Mouse (Mus musculus) heart, adult 2 months (tissue): ENCODE measurements around the gene Itga3. TPM values are rescaled to one million over a fixed set of nuclear protein-coding genes. Genes with fewer than 3 reads are reported as not detected.
A peak's percentile ranks its signal among the peaks of the same experiment; 100 is the strongest.

Experiments
- DNase-seq, 2 experiments: peaks; one replicate each; pipeline ENCODE4 v3.0.0; 2021
- H3K27ac ChIP-seq: fragments of 200-600 bp; 2 replicates; pipeline ENCODE4 v1.8.1; 2022
- H3K27me3 ChIP-seq: fragments of 200-500 bp; 2 replicates; pipeline ENCODE4 v1.6.1; 2012; ENCODE audit warnings: mild to moderate bottlenecking, low read length, inconsistent platforms, mixed read lengths; ENCODE audit not compliant: control insufficient read depth, insufficient read depth
- H3K36me3 ChIP-seq: fragments of 200-500 bp; 2 replicates; pipeline ENCODE4 v1.6.1; 2012; ENCODE audit warnings: low read length, inconsistent platforms; ENCODE audit not compliant: control insufficient read depth, insufficient read depth
- H3K4me1 ChIP-seq: fragments of 200-500 bp; 2 replicates; pipeline ENCODE4 v1.6.1; 2011; ENCODE audit warnings: low read length; ENCODE audit not compliant: control insufficient read depth, insufficient read depth
- H3K4me3 ChIP-seq: fragments of 200-600 bp; 2 replicates; pipeline ENCODE4 v1.8.1; 2022
- H3K79me2 ChIP-seq: fragments of 200-500 bp; replicated peaks from 2 replicates; pipeline ENCODE4 v1.6.1; 2012; ENCODE audit warnings: mild to moderate bottlenecking, inconsistent platforms, low read length, moderate library complexity, mixed read lengths; ENCODE audit not compliant: control insufficient read depth, insufficient read depth
- H3K9ac ChIP-seq: fragments of 200-500 bp; 2 replicates; pipeline ENCODE4 v1.6.1; 2012; ENCODE audit warnings: low read depth, mild to moderate bottlenecking, control low read depth, inconsistent platforms, low read length, mixed read lengths
- CTCF ChIP-seq: fragments of 200-600 bp; IDR thresholded peaks from 2 replicates; pipeline ENCODE4 v1.8.1; 2022; ENCODE audit warnings: antibody characterized with exemption, mild to moderate bottlenecking, moderate library complexity
- EP300 ChIP-seq: fragments of 200-500 bp; IDR thresholded peaks from 2 replicates; pipeline ENCODE4 v1.6.1; 2011; ENCODE audit warnings: low read depth, low read length, control low read depth; ENCODE audit not compliant: insufficient read depth
- POLR2A ChIP-seq: fragments of 200-500 bp; IDR thresholded peaks from 2 replicates; pipeline ENCODE4 v1.6.1; 2011; ENCODE audit warnings: mild to moderate bottlenecking, low read depth, low read length, control low read depth; ENCODE audit not compliant: insufficient read depth
- WGBS: fragments of 180-500 bp; shearing (Covaris S2); methylation state at CpG from one replicate; pipeline ENCODE4 v1.1.7; 2018; 5-methylcytosine and 5-hydroxymethylcytosine counted together
- intact Hi-C: fragments of 180-260 bp; cut with DNase I; formaldehyde crosslinking; loops from one replicate; pipeline ENCODE4 v1.15.1; 2025
- polyA plus RNA-seq: library from polyadenylated mRNA; depleted of rRNA; stranded (reverse); fragments of >200 nt; gene quantifications from 2 replicates; pipeline ENCODE4 v1.2.3, GENCODE M21; 2012
- total RNA-seq, 2 experiments: library from RNA; stranded (reverse); gene quantifications; 2 replicates each; pipeline ENCODE4 v1.2.3; 2021

Itga3 gene
- total and polyA plus RNA-seq, 3 experiments, result 10.4 to 11.4 (median 10.6) TPM

GRCm38 (mm10) chr11:95098346-95099095, 21.9 kb upstream of the Itga3 start:
- H3K4me1 ChIP-seq, result 0 out of 2 replicates have a peak, but pooled peaks cover 2% of the 10 kb centered on the region
- no peaks in the 10 kb centered on the region for H3K36me3 ChIP-seq
- TF ChIP-seq EP300 (no peak), POLR2A (no peak), CTCF (no peak)
- intact Hi-C loops, result no loop called here
- H3K27ac ChIP-seq, result no peak overlapping the region
- no peak overlapping the region for H3K9ac ChIP-seq
- H3K27me3 ChIP-seq, result no peaks in the 10 kb centered on the region
- no peak overlapping the region for H3K4me3 ChIP-seq
- DNase-seq, result no peak
- WGBS, result 88% methylated on average over 5 of the region's 5 CpGs
- no peaks in the 10 kb centered on the region for H3K79me2 ChIP-seq

- H3K4me1 ChIP-seq, result 0 out of 2 replicates have a peak, but pooled peaks cover 2% of the 10 kb centered on the region
- 74% methylated on average over 6 of the region's 6 CpGs for WGBS
- no peak overlapping the region for H3K27ac ChIP-seq
- no peak overlapping the region for H3K9ac ChIP-seq
- no peak for DNase-seq
- intact Hi-C loops, result no loop called here
- H3K36me3 ChIP-seq, result no peaks in the 10 kb centered on the region
- no peaks in the 10 kb centered on the region for H3K27me3 ChIP-seq
- no peaks in the 10 kb centered on the region for H3K79me2 ChIP-seq
- 0 out of 2 replicates have a peak, but pooled peaks have one; percentile 2 for TF ChIP-seq CTCF
- TF ChIP-seq EP300, result no peak
- H3K4me3 ChIP-seq, result no peak overlapping the region
Observed at GRCm38 (mm10) chr11:95097889-95098288, 21.3 kb upstream of the Itga3 start.

GRCm38 (mm10) chr11:95096608-95097373, 20.2 kb upstream of the Itga3 start:
- 46% methylated on average over 4 of the region's 4 CpGs for WGBS
- intact Hi-C loops, result no loop called here
- Histone ChIP-seq H3K4me3 (no peak overlapping the region), H3K79me2 (no peaks in the 10 kb centered on the region), H3K4me1 (0 out of 2 replicates have a peak, but pooled peaks cover 2% of the 10 kb centered on the region), H3K9ac (no peak overlapping the region), H3K27ac (no peak overlapping the region), H3K27me3 (no peaks in the 10 kb centered on the region), H3K36me3 (no peaks in the 10 kb centered on the region)
- no peak for DNase-seq
- TF ChIP-seq EP300 (no peak), CTCF (no peak), POLR2A (no peak)

GRCm38 (mm10) chr11:95095596-95095995, 19.0 kb upstream of the Itga3 start:
- no peak for TF ChIP-seq EP300
- no peak for TF ChIP-seq POLR2A
- no peak for TF ChIP-seq CTCF
- H3K4me3 ChIP-seq, result no peak overlapping the region
- H3K36me3 ChIP-seq, result no peaks in the 10 kb centered on the region
- DNase-seq, result no peak
- no peaks in the 10 kb centered on the region for H3K79me2 ChIP-seq
- intact Hi-C loops, result no loop called here
- no peak overlapping the region for H3K27ac ChIP-seq
- H3K9ac ChIP-seq, result no peak overlapping the region
- 84% methylated on average over 10 of the region's 10 CpGs for whole genome bisulfite sequencing
- no peaks in the 10 kb centered on the region for H3K27me3 ChIP-seq
- H3K4me1 ChIP-seq, result 0 out of 2 replicates have a peak, but pooled peaks cover 2% of the 10 kb centered on the region

DNA sequence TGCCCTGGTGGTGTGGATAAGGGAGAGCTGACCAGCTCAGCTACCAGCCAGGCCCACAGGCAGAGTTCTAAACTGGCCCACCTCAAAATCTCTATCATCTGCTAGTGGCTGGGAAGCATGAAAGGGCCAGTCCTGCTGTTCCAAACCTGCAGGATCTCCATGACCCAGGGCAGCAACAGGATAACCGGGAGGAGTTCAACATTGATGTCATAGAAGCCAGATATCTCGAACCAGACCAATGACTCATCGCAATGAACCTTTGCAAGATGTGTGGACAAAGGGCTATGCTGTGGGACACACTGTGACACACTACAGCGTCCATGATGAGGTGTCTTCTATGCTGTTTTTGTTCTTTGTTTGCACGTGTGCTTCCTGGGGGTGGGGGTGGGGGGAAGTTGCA, 16.5 kb upstream of the Itga3 start:
- intact Hi-C loops, result no loop called here
- TF ChIP-seq CTCF, result no peak
- TF ChIP-seq EP300, result no peak
- 33% methylated on average over 5 of the region's 5 CpGs for WGBS
- Histone ChIP-seq H3K4me3 (no peak overlapping the region), H3K9ac (no peak overlapping the region), H3K27me3 (no peaks in the 10 kb centered on the region), H3K4me1 (peaks cover 8% of the 10 kb centered on the region; the same call in 1 of the 2 replicates), H3K79me2 (no peaks in the 10 kb centered on the region), H3K36me3 (no peaks in the 10 kb centered on the region), H3K27ac (no peak overlapping the region)
- DNase-seq, result no peak
